Mouse (Mus musculus) hindbrain, embryonic 14.5 days (tissue): ENCODE results near the gene Clec5a. TPM values are rescaled to one million over a fixed set of nuclear protein-coding genes. Genes with fewer than 3 reads are reported as not detected.

Experiments
- ATAC-seq: fragments of 200-750 bp; cut with Nextera tagmentation; 2 replicates; pipeline ENCODE4 v1.8.0; 2017; ENCODE audit warnings: moderate number of reproducible peaks, mild to moderate bottlenecking, moderate TSS enrichment, moderate library complexity; ENCODE audit not compliant: low FRiP score
- DNase-seq: peaks from one replicate; pipeline ENCODE4 v3.0.0-alpha.2; 2015; ENCODE audit warnings: low spot score
- H3K27ac ChIP-seq: fragments of 300-500 bp; sonication (generic); 2 replicates; pipeline ENCODE4 v1.5.1; 2014; ENCODE audit warnings: mild to moderate bottlenecking, moderate library complexity
- H3K27me3 ChIP-seq: fragments of 300-500 bp; sonication (generic); 2 replicates; pipeline ENCODE4 v1.6.1; 2014; ENCODE audit warnings: mild to moderate bottlenecking, low read length, mixed read lengths; ENCODE audit not compliant: control insufficient read depth, insufficient read depth
- H3K36me3 ChIP-seq: fragments of 300-500 bp; sonication (generic); replicated peaks from 2 replicates; pipeline ENCODE4 v1.6.1; 2014; ENCODE audit not compliant: control insufficient read depth, insufficient read depth
- H3K4me1 ChIP-seq: fragments of 300-500 bp; sonication (generic); replicated peaks from 2 replicates; pipeline ENCODE4 v1.6.1; 2014; ENCODE audit warnings: antibody characterized with exemption, low read length, mixed read lengths; ENCODE audit not compliant: control insufficient read depth, insufficient read depth
- H3K4me2 ChIP-seq: fragments of 300-500 bp; sonication (generic); replicated peaks from 2 replicates; pipeline ENCODE4 v1.6.1; 2014; ENCODE audit warnings: mild to moderate bottlenecking, moderate library complexity
- H3K4me3 ChIP-seq: fragments of 300-500 bp; sonication (generic); replicated peaks from 2 replicates; pipeline ENCODE4 v1.5.1; 2014; ENCODE audit warnings: mild to moderate bottlenecking, low read length
- H3K9ac ChIP-seq: fragments of 300-500 bp; sonication (generic); 2 replicates; pipeline ENCODE4 v1.6.1; 2014
- H3K9me3 ChIP-seq: fragments of 300-500 bp; sonication (generic); 2 replicates; pipeline ENCODE4 v1.6.1; 2016; ENCODE audit warnings: low read length; ENCODE audit not compliant: control insufficient read depth
- WGBS: fragments of 180-500 bp; shearing (Covaris S2); extraction: QIAGEN DNeasy Blood & Tissue Kit; methylation state at CpG from one replicate; pipeline ENCODE4 v1.1.7; 2014; 5-methylcytosine and 5-hydroxymethylcytosine counted together
- polyA plus RNA-seq: library from polyadenylated mRNA; unstranded; fragments of >200 nt; fragmentation: Nextera tagmentation; extraction: Ambion mirVana; gene quantifications from 2 replicates; pipeline ENCODE4 v1.2.1, GENCODE M21; 2014

The Clec5a gene
- polyA plus RNA-seq, 1 experiment from 2014 or later, result 0.25 TPM

DNA sequence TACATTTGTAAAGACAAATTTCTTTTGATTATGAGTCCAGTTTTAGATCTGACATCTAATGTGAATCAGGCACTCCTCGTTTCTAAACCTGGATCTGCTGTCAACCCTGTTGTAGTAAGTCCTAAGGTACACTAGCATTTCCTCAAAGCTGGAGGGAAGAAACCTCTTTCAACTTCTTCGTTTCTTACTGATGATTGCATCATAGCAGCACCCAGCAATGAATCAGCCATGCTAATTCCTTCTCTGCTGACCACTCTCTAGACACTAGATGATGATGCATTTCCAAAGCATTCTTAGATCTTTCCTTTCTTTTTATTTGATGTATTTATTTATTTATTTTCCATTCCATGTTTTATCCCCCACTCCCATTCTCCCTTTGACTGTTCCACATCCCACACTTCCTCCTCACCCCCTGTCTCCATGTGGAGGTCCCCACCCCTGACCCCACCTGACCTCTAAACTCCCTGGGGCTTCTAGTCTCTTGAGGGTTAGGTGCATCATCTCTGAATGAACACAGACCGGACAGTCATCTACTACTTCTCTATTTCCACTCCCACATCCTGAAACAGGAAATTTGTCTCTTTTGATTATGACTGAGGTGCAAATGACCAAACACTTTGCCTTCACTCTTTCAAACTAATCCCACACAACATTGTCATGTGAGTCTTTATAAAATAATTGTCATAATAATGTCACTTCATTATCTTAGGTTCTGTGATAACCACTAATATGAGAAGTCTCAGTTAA, 9.4 kb upstream of the Clec5a start:
- DNase-seq (no peak), ATAC-seq (no peak)
- Histone ChIP-seq H3K27me3 (no peaks in the 10 kb centered on the region), H3K4me3 (no peak overlapping the region), H3K9me3 (no peaks in the 10 kb centered on the region), H3K4me2 (no peak overlapping the region), H3K27ac (no peak overlapping the region), H3K9ac (no peak overlapping the region), H3K4me1 (no peaks in the 10 kb centered on the region), H3K36me3 (no peaks in the 10 kb centered on the region)
- 83% methylated on average over 3 of the region's 3 CpGs for WGBS

GRCm38 (mm10) chr6:40588346-40588745, 2.7 kb upstream of the Clec5a start:
- Histone ChIP-seq H3K27me3 (no peaks in the 10 kb centered on the region), H3K36me3 (no peaks in the 10 kb centered on the region), H3K9me3 (no peaks in the 10 kb centered on the region), H3K27ac (no peak overlapping the region), H3K4me2 (no peak overlapping the region), H3K4me3 (no peak overlapping the region), H3K9ac (no peak overlapping the region), H3K4me1 (no peaks in the 10 kb centered on the region)
- no peak for DNase-seq
- no peak for ATAC-seq
- WGBS, result over 99% methylated on average over 2 of the region's 2 CpGs

DNA sequence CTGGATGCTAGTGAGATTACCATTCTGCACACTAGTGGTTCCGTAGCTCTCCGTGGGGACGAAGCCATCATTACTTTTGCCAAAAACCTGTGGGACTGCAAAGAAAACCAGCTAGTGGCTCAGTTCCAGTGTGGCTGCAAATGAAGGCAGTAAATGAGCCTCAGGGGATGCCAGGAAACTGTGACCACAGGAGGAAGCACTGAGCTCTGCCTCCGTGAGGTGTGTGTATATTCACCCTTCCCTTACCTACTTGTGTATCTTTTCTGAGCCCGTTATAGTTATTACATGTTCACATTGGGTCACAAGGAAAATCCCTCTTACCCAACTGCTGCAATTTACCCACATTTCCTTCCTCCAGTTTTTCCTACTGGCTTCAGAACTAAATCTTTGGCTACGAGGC, 1.3 kb downstream of the Clec5a start:
- H3K4me2 ChIP-seq, result no peak overlapping the region
- 83% methylated on average over 6 of the region's 6 CpGs for WGBS
- H3K4me3 ChIP-seq, result no peak overlapping the region
- no peak for DNase-seq
- H3K27ac ChIP-seq, result no peak overlapping the region
- ATAC-seq, result no peak
- no peaks in the 10 kb centered on the region for H3K9me3 ChIP-seq
- no peaks in the 10 kb centered on the region for H3K4me1 ChIP-seq
- no peaks in the 10 kb centered on the region for H3K27me3 ChIP-seq
- H3K36me3 ChIP-seq, result no peaks in the 10 kb centered on the region
- no peak overlapping the region for H3K9ac ChIP-seq

- no peak overlapping the region for H3K9ac ChIP-seq
- no peaks in the 10 kb centered on the region for H3K4me1 ChIP-seq
- WGBS, result 81% methylated on average over 1 of the region's 1 CpGs
- ATAC-seq, result no peak
- no peak for DNase-seq
- H3K27me3 ChIP-seq, result no peaks in the 10 kb centered on the region
- H3K9me3 ChIP-seq, result no peaks in the 10 kb centered on the region
- no peaks in the 10 kb centered on the region for H3K36me3 ChIP-seq
- no peak overlapping the region for H3K27ac ChIP-seq
- no peak overlapping the region for H3K4me3 ChIP-seq
- no peak overlapping the region for H3K4me2 ChIP-seq
These were observed 9.3 kb downstream of the Clec5a start for GRCm38 (mm10) chr6:40576305-40576704.

DNA sequence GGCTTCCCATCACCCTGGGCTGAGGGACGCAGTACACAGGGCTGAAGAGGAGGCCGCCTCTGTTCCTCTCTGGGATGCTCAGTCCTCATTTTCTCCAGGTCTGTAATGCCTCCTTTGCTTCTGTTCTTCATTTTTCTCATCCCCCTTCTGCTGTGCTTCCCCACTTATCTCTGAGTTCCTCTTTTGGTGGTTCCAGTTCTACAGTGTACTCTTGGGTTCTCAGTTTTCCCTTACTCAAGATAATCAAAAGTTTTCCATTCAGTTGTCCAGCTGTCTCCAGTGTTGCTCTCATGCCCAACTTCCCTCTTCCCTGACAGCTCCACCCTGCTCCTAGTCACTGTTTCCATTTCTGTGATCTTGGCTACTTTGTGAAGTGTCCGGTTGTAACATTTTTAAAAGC, 12.0 kb downstream of the Clec5a start:
- no peak overlapping the region for H3K9ac ChIP-seq
- H3K27ac ChIP-seq, result no peak overlapping the region
- no peak overlapping the region for H3K4me2 ChIP-seq
- no peak for ATAC-seq
- no peaks in the 10 kb centered on the region for H3K27me3 ChIP-seq
- no peaks in the 10 kb centered on the region for H3K36me3 ChIP-seq
- 83% methylated on average over 3 of the region's 3 CpGs for WGBS
- no peak overlapping the region for H3K4me3 ChIP-seq
- DNase-seq, result no peak
- H3K9me3 ChIP-seq, result no peaks in the 10 kb centered on the region
- H3K4me1 ChIP-seq, result no peaks in the 10 kb centered on the region

GRCm38 (mm10) chr6:40569187-40569586, 16.4 kb downstream of the Clec5a start, which contains the start of gene Olfr460:
Olfr460 (plus strand) TSS chr6:40569487.
- 92% methylated on average over 3 of the region's 3 CpGs for WGBS
- no peaks in the 10 kb centered on the region for H3K27me3 ChIP-seq
- no peaks in the 10 kb centered on the region for H3K9me3 ChIP-seq
- H3K27ac ChIP-seq, result no peak within 1 kb of the TSS
- H3K36me3 ChIP-seq, result no peaks in the 10 kb centered on the region
- DNase-seq (no peak), ATAC-seq (no peak)
- H3K4me3 ChIP-seq, result no peak within 1 kb of the TSS
- H3K9ac ChIP-seq, result no peak within 1 kb of the TSS
- no peaks in the 10 kb centered on the region for H3K4me1 ChIP-seq
- H3K4me2 ChIP-seq, result no peak within 1 kb of the TSS

GRCm38 (mm10) chr6:40554950-40555349, 30.7 kb downstream of the Clec5a start, which contains the start of gene Olfr461:
Olfr461 (minus strand) TSS chr6:40555050.
- H3K4me3 ChIP-seq, result no peak within 1 kb of the TSS
- no peak for DNase-seq
- H3K36me3 ChIP-seq, result no peaks in the 10 kb centered on the region
- no peak within 1 kb of the TSS for H3K9ac ChIP-seq
- 90% methylated on average over 2 of the region's 2 CpGs for WGBS
- H3K27ac ChIP-seq, result no peak within 1 kb of the TSS
- no peaks in the 10 kb centered on the region for H3K9me3 ChIP-seq
- no peaks in the 10 kb centered on the region for H3K27me3 ChIP-seq
- H3K4me2 ChIP-seq, result no peak within 1 kb of the TSS
- ATAC-seq, result no peak
- no peaks in the 10 kb centered on the region for H3K4me1 ChIP-seq

GRCm38 (mm10) chr6:40544690-40545089, 40.9 kb downstream of the Clec5a start:
- WGBS, result 78% methylated on average over 10 of the region's 10 CpGs
- Histone ChIP-seq H3K4me2 (no peak overlapping the region), H3K9me3 (no peaks in the 10 kb centered on the region), H3K9ac (no peak overlapping the region), H3K36me3 (no peaks in the 10 kb centered on the region), H3K4me3 (no peak overlapping the region), H3K27ac (no peak overlapping the region), H3K4me1 (no peaks in the 10 kb centered on the region), H3K27me3 (no peaks in the 10 kb centered on the region)
- DNase-seq (no peak), ATAC-seq (no peak)
